Comparison of ENCODE assay signal across 8 mouse cellular contexts in genomic region chr2:75959850-75960365, GRCm38 (mm10). TPM values are rescaled to one million over a fixed set of nuclear protein-coding genes. Genes with fewer than 3 reads are reported as not detected.
DNase-seq lines count a peak whose midpoint lies in the region; ATAC-seq and TF ChIP-seq lines count a peak whose summit lies in the region.

No protein-coding gene starts in this region.

- H3K36me3 ChIP-seq in lung, postnatal 0 days (ENCODE audit: insufficient read depth, low read length), result no peaks in the 10 kb centered on the region
- no peaks in the 10 kb centered on the region for H3K36me3 ChIP-seq in heart, postnatal 0 days (replicated peaks; ENCODE audit: control insufficient read depth, insufficient read depth, low read length)

- WGBS in lung, postnatal 0 days, result 21% methylated on average over 15 of the region's 15 CpGs
- 11% methylated on average over 15 of the region's 15 CpGs for WGBS in heart, postnatal 0 days

- peak overlapping the region; percentile 79 for H3K27ac ChIP-seq in lung, postnatal 0 days (ENCODE audit: low read length)
- peak overlapping the region; percentile 82 for H3K27ac ChIP-seq in heart, postnatal 0 days (ENCODE audit: low read depth)
- no peak overlapping the region for H3K27ac ChIP-seq in layer of hippocampus, adult 2 months

- H3K9ac ChIP-seq in lung, postnatal 0 days (replicated peaks; ENCODE audit: low read depth), result no peak overlapping the region
- 0 out of 2 replicates have a peak overlapping the region, but pooled peaks have one; percentile 17 for H3K9ac ChIP-seq in heart, postnatal 0 days (replicated peaks; ENCODE audit: low read depth, low read length)

- peak; percentile 25; the same call in 1 of the 2 replicates for ATAC-seq in lung, postnatal 0 days
- ATAC-seq in heart, postnatal 0 days (ENCODE audit: insufficient read depth, low read depth), result no peak; the same call in 1 of the 2 replicates

- H3K4me1 ChIP-seq in lung, postnatal 0 days (ENCODE audit: insufficient read depth, low read depth, low read length), result peaks cover 8% of the 10 kb centered on the region
- H3K4me1 ChIP-seq in heart, postnatal 0 days (ENCODE audit: control insufficient read depth, insufficient read depth), result peaks cover 31% of the 10 kb centered on the region

- H3K27me3 ChIP-seq in lung, postnatal 0 days (replicated peaks; ENCODE audit: insufficient read depth, low read length), result no peaks in the 10 kb centered on the region
- no peaks in the 10 kb centered on the region for H3K27me3 ChIP-seq in heart, postnatal 0 days (ENCODE audit: control insufficient read depth, insufficient read depth, low read length)

- no peak overlapping the region for H3K4me3 ChIP-seq in lung, postnatal 0 days (ENCODE audit: low read depth, low read length)
- H3K4me3 ChIP-seq in heart, postnatal 0 days (ENCODE audit: low read depth, low read length), result no peak overlapping the region
- H3K4me3 ChIP-seq in layer of hippocampus, adult 2 months, result no peak overlapping the region

- DNase-seq in lung, postnatal 0 days (ENCODE audit: low spot score), result peak; percentile 39
- DNase-seq in lung, postnatal 36 days, result no peak
- DNase-seq in embryo, embryonic 11.5 days (ENCODE audit: low read depth, low spot score), result peak; percentile 27
- DNase-seq in heart, postnatal 0 days (ENCODE audit: low spot score), result peak; percentile 36
- DNase-seq in lung, postnatal 10 days, result peak; percentile 44
- DNase-seq in layer of hippocampus, adult 2 months (ENCODE audit: low spot score in 2 of 2), result no peak
- DNase-seq in spleen, postnatal 10 days (ENCODE audit: low spot score in 2 of 2), result no peak
- no peak for DNase-seq in urinary bladder, postnatal 10 days (ENCODE audit: low spot score)

- no peaks in the 10 kb centered on the region for H3K9me3 ChIP-seq in lung, postnatal 0 days (ENCODE audit: low read length)
- no peaks in the 10 kb centered on the region for H3K9me3 ChIP-seq in heart, postnatal 0 days (replicated peaks; ENCODE audit: control insufficient read depth, low read length)

- no peak for TF ChIP-seq CTCF in lung, postnatal 0 days (IDR thresholded peaks at IDR 0.05)
- TF ChIP-seq CTCF in heart, postnatal 0 days (IDR thresholded peaks at IDR 0.05; ENCODE audit: low read depth), result no peak
- no peak for TF ChIP-seq CTCF in layer of hippocampus, adult 2 months (conservative IDR thresholded peaks at IDR 0.05)

- TF ChIP-seq EP300 in lung, postnatal 0 days (IDR thresholded peaks at IDR 0.05), result no peak
- TF ChIP-seq EP300 in heart, postnatal 0 days (IDR thresholded peaks at IDR 0.05; ENCODE audit: low read depth), result 0 out of 2 replicates have a peak, but pooled peaks have one; percentile 19

- H3K4me2 ChIP-seq in lung, postnatal 0 days (replicated peaks; ENCODE audit: low read depth, low read length), result peak overlapping the region; percentile 32; the same call in 1 of the 2 replicates
- peak overlapping the region; percentile 26 for H3K4me2 ChIP-seq in heart, postnatal 0 days (ENCODE audit: low read depth, low read length)

RNA-seq across cellular contexts. Expression of gene Ttc30a2, which starts 18.1 kb away (rescaled TPM):
- 0.25 and 0.65 TPM in 2 replicates for polyA plus RNA-seq in lung, postnatal 0 days (2015; fragmentation: Nextera tagmentation; extraction: Ambion mirVana)
- 0.23 and 2.6 TPM in 2 replicates for total RNA-seq in heart, postnatal 0 days (2014; rRNA removed; ENCODE audit: low replicate concordance)
- polyA plus RNA-seq in heart, postnatal 0 days (2015; fragmentation: Nextera tagmentation; extraction: Ambion mirVana), result 1.2 and 1.4 TPM in 2 replicates
- under 1 TPM; 0.20 to 0.52 TPM for total RNA-seq in layer of hippocampus, adult 2 months (2021)

RNA-seq across cellular contexts. Expression of gene Ttc30b, which starts 21.5 kb away (rescaled TPM):
- polyA plus RNA-seq in lung, postnatal 0 days (2015; fragmentation: Nextera tagmentation; extraction: Ambion mirVana), result 17.9 and 18.6 TPM in 2 replicates
- total RNA-seq in heart, postnatal 0 days (2014; rRNA removed; ENCODE audit: low replicate concordance), result 22.6 and 26.7 TPM in 2 replicates
- polyA plus RNA-seq in heart, postnatal 0 days (2015; fragmentation: Nextera tagmentation; extraction: Ambion mirVana), result 13.8 and 14.0 TPM in 2 replicates
- 10 to 100 TPM; 13.6 to 15.7 TPM for total RNA-seq in layer of hippocampus, adult 2 months (2021)

RNA-seq across cellular contexts. Expression of gene Ttc30a1, which starts 21.9 kb away (rescaled TPM):
- 2.8 and 3.9 TPM in 2 replicates for polyA plus RNA-seq in lung, postnatal 0 days (2015; fragmentation: Nextera tagmentation; extraction: Ambion mirVana)
- 7.3 and 9.4 TPM in 2 replicates for total RNA-seq in heart, postnatal 0 days (2014; rRNA removed; ENCODE audit: low replicate concordance)
- 3.3 and 3.7 TPM in 2 replicates for polyA plus RNA-seq in heart, postnatal 0 days (2015; fragmentation: Nextera tagmentation; extraction: Ambion mirVana)
- 1 to 10 TPM; 3.3 to 3.7 TPM for total RNA-seq in layer of hippocampus, adult 2 months (2021)

Comparison
In these comparisons a context has a peak if more than half of its experiments do, and no peak if none do; other contexts are left out.
1. DNase-seq: peak in lung, postnatal 0 days (single experiment), embryo, embryonic 11.5 days (single experiment), heart, postnatal 0 days (single experiment) and lung, postnatal 10 days (single experiment); none in lung, postnatal 36 days (single experiment), layer of hippocampus, adult 2 months (0 of 2), spleen, postnatal 10 days (0 of 2) and urinary bladder, postnatal 10 days (single experiment).